Mouse (Mus musculus) small intestine, adult 2 months (tissue): ENCODE results near the gene Cct5.

ENCODE experiments used
- CTCF ChIP-seq: fragments of 200-500 bp; IDR thresholded peaks from 2 replicates; pipeline ENCODE4 v1.5.1; 2012; ENCODE audit warnings: low read depth, mild to moderate bottlenecking, control low read depth, inconsistent platforms, low read length, moderate library complexity, mixed read lengths; ENCODE audit not compliant: insufficient replicate concordance, insufficient read length; ENCODE audit errors: extremely low read depth
- POLR2A ChIP-seq: fragments of 200-500 bp; IDR thresholded peaks from 2 replicates; pipeline ENCODE4 v1.6.1; 2012; ENCODE audit warnings: low read depth, mild to moderate bottlenecking, control low read depth, inconsistent platforms, low read length, moderate library complexity

DNA sequence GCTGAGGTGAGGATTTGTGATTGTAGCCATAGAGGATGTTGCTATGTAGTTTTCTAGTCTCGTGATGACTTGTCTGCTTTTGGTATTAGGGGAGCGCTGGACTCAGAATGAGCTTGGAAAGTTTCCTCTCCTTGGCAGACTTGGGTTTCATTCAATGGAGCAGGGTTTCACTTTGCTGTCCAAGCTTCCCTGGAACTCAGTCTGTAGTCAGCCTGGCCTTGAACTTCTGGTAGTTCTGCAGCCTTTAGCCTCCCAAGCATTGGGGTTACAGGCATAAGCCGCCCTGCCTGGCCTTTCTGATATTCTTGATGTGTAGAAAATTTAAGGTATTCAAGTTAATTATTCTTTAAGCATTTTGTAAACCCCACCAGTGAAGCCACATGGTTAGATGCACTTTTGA lies 28.0 kb upstream of the Cct5 start:
- TF ChIP-seq CTCF (no peak), POLR2A (no peak)
